Mouse (Mus musculus): ENCODE data around the gene Aff3. TPM values are rescaled to one million over a fixed set of nuclear protein-coding genes. Genes with fewer than 3 reads are reported as not detected.

Aff3 gene
- total RNA-seq, 2 experiments from 2014 or later: 4.0 to 9.6 TPM

DNA sequence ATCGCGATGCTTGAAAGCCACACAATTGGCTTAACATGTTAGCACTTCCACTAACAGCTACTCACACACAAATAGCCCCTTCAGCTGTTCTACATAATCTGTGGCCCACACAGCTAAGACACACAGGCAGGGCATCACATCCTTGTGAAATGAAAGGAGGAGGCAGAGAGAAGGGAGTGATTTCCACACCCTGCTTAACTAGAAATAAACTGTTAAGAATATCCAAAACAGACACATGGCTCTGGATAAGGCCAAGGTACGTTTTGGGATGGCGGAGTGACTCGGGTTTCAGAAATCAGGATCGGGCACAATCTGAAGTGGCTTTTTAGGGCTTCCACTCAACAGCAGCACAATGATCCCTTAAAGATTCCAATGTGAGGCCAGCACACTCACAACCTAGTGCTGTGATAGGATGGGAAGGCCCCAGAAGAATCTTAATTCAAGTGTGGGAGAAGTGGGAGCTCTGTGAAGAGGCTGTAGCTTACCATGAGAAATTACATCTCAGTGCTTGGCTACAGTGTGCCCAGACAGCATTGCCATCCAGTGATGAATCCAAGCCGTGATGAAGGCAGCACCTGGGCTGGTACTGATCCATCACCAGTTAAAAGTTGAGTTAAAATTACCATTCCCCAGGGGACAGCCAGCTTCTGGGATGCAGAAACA lies 214.8 kb downstream of the Aff3 start:
- ATAC-seq (replicated peaks; ENCODE audit: low FRiP score, poor library complexity, severe bottlenecking): no peak

DNA sequence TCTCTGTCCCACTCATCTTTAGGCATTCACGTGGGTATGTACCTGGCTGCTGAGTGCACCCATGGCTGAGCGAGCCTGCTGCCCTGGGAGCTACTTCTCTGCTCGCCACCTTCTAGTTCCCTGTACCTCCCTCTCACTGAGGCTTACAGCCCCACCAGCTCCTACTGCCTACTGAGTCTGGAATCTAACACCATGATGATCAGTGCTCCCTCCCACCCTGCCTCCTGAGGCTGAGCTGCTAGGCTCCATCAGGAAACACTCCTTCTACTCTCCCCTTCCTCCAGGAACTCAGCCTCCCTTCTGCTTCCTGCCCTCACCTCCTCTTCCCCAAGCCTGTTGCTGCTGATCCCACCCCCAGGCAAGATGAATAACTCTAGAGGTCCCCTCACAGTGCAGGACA lies 215.9 kb downstream of the Aff3 start:
- no peak for ATAC-seq (replicated peaks; ENCODE audit: low FRiP score, poor library complexity, severe bottlenecking)

DNA sequence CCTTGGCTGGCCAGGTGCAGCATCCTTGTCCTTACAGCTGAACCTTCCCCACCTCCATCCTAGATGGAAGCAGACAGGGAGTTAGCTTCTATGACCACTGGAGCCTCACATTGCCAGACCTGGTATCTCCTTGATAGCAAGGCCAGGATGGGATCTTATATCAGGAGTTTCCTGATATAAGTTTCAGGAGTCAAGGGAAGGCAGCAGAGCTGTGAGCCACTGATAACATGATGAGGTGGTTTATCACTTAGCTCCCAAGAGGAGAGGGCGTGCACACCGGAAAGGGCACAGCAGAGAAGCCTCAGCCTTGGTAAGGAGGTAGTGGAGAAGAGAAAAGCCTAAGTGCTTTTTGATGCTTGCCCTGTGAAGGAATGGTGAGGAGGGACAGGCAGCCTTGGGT lies 217.2 kb downstream of the Aff3 start:
- ATAC-seq (replicated peaks; ENCODE audit: low FRiP score, poor library complexity, severe bottlenecking): peak; percentile 88

DNA sequence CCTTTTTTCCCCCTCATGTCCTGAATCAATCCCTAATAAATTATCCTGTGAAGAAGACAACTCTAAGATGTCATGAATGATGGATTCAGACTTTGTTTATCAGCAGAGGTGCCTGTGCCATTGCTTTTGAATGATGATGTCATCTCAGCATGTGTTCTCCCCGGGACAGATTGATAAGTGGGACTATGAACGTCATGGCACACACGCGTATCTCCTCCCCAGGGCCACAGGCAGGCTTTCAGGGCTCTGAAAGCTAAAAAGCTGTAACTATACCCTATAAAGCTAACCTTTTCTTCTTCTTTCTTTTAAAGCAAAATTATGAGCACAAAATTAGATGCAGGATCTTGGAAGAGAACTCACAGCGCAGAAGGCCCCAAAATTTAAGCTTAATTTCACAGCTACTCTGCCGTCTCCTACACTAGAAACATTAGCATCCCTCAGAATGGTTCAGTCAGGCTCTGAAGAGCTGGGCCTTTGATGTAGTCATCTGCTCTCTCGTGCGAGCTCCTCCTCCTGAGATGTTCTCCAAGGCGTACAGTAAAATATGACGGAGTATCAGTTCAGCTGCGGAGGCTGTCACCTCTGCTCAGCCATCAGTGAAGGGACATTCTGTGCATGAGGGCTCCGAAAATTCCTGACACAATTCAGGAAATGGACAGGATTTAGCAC lies 218.5 kb downstream of the Aff3 start:
- peak; percentile 55 for ATAC-seq (replicated peaks; ENCODE audit: low FRiP score, poor library complexity, severe bottlenecking)

- ATAC-seq (replicated peaks; ENCODE audit: low FRiP score, poor library complexity, severe bottlenecking): 0 out of 2 replicates have a peak, but pooled peaks have one; percentile 28
Measured at GRCm38 (mm10) chr1:38442887-38443286, 221.9 kb downstream of the Aff3 start.

DNA sequence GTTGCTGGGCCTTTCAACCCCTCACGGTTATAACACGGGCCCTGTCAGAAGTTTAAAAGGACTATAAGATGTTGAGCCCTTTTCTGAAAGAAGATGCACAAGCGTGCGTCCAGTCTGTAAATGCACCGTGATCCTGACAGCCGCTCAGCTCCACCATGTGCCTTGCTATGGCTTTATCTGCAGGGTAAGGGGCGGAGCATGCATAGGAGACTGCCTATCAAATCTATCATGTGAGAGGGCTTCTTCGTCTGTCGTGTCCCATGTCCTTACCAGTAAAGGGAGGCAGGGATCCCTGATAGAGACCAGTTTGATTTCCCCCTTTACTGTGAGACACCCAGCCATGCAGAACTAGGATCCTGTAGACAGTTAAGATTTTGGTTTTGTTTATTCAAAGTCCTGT lies 222.3 kb downstream of the Aff3 start:
- ATAC-seq (replicated peaks; ENCODE audit: low FRiP score, poor library complexity, severe bottlenecking): peak; percentile 82

- ATAC-seq (replicated peaks; ENCODE audit: low FRiP score, poor library complexity, severe bottlenecking): no peak
Measured at GRCm38 (mm10) chr1:38441800-38442199, 223.0 kb downstream of the Aff3 start.

DNA sequence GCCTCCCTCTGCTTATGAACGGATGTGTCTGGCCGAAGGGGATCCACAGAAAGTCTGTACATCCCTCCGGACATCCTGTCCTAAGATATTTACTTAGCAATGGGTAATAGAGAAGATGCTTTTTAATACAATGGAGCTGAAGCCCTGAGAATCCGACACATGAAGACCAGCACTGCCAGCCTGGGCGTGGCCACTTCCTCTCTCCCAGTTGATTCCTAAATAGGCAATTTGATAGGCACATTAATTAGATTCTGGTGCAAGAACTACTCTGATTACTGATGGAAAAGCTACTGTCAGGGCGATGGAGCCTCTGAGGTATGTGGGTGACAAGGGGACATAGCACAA lies 224.3 kb downstream of the Aff3 start:
- ATAC-seq (replicated peaks; ENCODE audit: low FRiP score, poor library complexity, severe bottlenecking): no peak

- no peak for ATAC-seq (replicated peaks; ENCODE audit: low FRiP score, poor library complexity, severe bottlenecking)
Measured at GRCm38 (mm10) chr1:38439751-38440470, 224.8 kb downstream of the Aff3 start.

GRCm38 (mm10) chr1:38438447-38438846 lies 226.3 kb downstream of the Aff3 start:
- no peak for ATAC-seq (replicated peaks; ENCODE audit: low FRiP score, poor library complexity, severe bottlenecking)

DNA sequence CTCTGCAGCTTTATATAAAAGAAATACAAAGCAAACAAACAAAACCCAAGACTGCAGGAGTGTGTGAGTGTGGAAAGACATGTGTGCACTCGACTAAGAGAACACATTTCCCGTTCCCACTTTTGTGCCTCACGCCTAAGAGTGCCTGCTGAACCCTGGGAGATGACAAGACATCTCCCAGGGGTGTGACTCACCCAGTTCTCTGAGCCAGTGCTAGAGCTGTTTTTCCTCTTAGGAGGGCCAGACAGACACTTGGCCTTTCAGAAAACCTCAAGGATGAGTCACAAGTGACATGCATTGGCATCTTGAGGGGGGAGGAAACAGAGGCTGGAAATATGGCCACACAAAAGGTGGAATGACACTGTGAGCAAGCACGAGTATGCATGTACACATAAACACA lies 227.1 kb downstream of the Aff3 start:
- ATAC-seq (replicated peaks; ENCODE audit: low FRiP score, poor library complexity, severe bottlenecking): no peak

GRCm38 (mm10) chr1:38436471-38437340 lies 228.0 kb downstream of the Aff3 start:
- ATAC-seq (replicated peaks; ENCODE audit: low FRiP score, poor library complexity, severe bottlenecking): no peak

DNA sequence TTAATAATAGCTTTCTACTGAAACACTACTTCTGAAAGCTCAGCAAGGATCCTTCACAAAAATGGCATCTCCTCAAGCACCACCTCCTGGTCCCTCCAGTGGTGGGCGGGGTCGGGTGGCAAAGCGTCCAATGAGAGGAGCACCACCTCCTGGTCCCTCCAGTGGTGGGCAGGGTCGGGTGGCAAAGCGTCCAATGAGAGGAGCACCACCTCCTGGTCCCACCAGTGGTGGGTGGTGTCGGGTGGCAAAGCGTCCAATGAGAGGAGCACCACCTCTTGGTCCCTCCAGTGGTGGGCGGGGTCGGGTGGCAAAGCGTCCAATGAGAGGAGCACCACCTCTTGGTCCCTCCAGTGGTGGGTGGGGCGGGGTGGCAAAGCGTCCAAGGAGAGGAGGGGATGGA lies 234.4 kb downstream of the Aff3 start:
- ATAC-seq (replicated peaks; ENCODE audit: low FRiP score, poor library complexity, severe bottlenecking): peak; percentile 36; the same call in 1 of the 2 replicates

- ATAC-seq (replicated peaks; ENCODE audit: low FRiP score, poor library complexity, severe bottlenecking): no peak
Measured at GRCm38 (mm10) chr1:38428708-38429683, 235.8 kb downstream of the Aff3 start.

GRCm38 (mm10) chr1:38422921-38423320 lies 241.8 kb downstream of the Aff3 start:
- no peak for ATAC-seq (replicated peaks; ENCODE audit: low FRiP score, poor library complexity, severe bottlenecking)

DNA sequence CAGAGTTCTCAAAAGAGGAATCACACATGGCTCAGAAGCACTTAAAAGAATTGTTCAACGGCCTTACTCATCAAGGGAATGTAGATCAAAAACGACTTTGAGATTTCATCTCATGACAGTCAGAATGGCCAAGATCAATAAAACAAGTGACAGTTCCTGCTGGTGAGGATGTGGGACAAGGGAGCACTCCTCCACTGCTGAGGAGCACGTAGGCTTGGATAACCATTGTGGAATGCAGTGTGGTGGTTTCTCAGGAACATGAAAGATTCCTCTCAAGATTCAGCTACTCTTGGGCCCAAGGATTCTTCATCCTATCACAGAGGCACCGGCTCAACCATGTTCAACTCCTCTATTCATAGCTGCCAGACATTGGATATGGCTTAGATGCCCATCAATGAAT lies 245.4 kb downstream of the Aff3 start:
- ATAC-seq (replicated peaks; ENCODE audit: low FRiP score, poor library complexity, severe bottlenecking): no peak

DNA sequence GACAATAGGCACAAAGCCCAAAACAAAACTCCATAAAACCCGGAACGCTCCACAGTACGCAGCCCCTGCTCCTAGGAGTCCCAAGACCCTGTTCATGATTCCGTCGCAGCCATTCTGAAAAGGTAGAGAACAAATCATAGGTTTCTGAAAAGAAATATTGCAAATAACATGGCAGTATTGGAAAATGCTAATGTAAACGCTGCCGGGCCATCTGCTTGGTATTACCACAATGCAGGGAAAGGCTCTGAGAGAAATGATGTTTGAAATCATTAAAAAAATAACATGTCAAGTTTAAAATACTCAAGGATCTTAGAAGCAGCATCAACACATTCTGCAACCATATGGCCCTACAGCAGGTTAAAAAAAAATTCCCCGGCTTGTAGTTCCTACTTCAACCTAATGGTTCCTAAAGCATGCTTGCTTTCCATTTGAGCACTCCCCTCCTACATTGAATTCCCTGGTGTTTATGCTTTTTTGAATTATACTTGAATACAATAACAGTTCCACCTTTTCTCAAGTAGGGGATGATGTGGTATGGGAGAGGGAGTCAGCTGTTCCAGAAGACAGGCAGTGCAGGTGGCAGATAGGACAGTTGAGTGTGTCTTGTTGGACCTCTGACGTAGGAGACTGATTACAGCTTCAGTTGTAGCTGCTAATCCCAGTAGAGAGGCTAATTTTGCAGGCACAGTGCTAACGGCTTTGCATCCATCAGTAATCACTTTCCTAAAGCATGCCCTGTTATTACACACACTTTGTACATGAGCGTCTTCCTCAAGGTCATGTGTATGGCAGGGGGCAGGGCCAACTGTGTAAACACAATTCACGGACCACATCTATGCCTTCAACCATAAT lies 246.3 kb downstream of the Aff3 start:
- no peak for ATAC-seq (replicated peaks; ENCODE audit: low FRiP score, poor library complexity, severe bottlenecking)

DNA sequence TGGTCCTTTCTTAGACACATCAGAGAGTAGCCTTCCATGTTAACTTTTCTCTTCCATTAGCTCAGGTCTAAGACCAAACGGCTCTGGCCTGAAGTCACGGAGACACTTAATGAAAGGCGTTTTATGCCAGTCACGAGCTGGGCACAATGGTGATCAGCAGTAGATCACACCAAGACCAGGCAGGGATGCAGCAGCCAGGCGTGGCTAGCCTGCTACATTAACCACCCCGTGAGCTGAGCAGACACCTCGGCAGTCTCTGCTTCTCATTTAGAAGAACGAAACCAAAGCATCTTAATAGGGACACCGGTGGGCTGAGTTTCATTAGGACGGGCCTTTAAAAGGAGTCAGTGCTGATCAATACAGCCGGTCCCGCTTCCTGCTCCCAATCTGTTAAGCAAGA lies 247.6 kb downstream of the Aff3 start:
- ATAC-seq (replicated peaks; ENCODE audit: low FRiP score, poor library complexity, severe bottlenecking): no peak

Data from erythroid progenitor cell, adult 5-6 weeks (primary cell).